Mouse (Mus musculus) embryonic facial prominence, embryonic 11.5 days (tissue): ENCODE data around the gene Nup107. TPM values are rescaled to one million over a fixed set of nuclear protein-coding genes. Genes with fewer than 3 reads are reported as not detected.

ENCODE experiments used
- ATAC-seq: fragments of 200-750 bp; cut with Nextera tagmentation; replicated peaks from 2 replicates; pipeline ENCODE4 v1.8.0; 2017; ENCODE audit warnings: low read depth; ENCODE audit not compliant: insufficient number of reproducible peaks, low FRiP score, low TSS enrichment
- DNase-seq: peaks from one replicate; pipeline ENCODE4 v3.0.0-alpha.2; 2015; ENCODE audit warnings: low spot score
- H3K27ac ChIP-seq: fragments of 300-500 bp; sonication (generic); replicated peaks from 2 replicates; pipeline ENCODE4 v1.5.1; 2014; ENCODE audit warnings: mild to moderate bottlenecking, low read depth, low read length, control low read depth
- H3K27me3 ChIP-seq: fragments of 300-500 bp; sonication (generic); 2 replicates; pipeline ENCODE4 v1.6.1; 2014; ENCODE audit warnings: mild to moderate bottlenecking, low read length, moderate library complexity, mixed read lengths; ENCODE audit not compliant: control insufficient read depth, insufficient read depth
- H3K36me3 ChIP-seq: fragments of 300-500 bp; sonication (generic); replicated peaks from 2 replicates; pipeline ENCODE4 v1.6.1; 2014; ENCODE audit warnings: low read depth, mild to moderate bottlenecking, low read length, moderate library complexity, mixed read lengths; ENCODE audit not compliant: control insufficient read depth, insufficient read depth
- H3K4me1 ChIP-seq: fragments of 300-500 bp; sonication (generic); 2 replicates; pipeline ENCODE4 v1.6.1; 2014; ENCODE audit warnings: low read length, mixed read lengths; ENCODE audit not compliant: control insufficient read depth, insufficient read depth
- H3K4me2 ChIP-seq: fragments of 300-500 bp; sonication (generic); 2 replicates; pipeline ENCODE4 v1.6.1; 2014; ENCODE audit warnings: low read depth, mild to moderate bottlenecking, control low read depth, low read length, moderate library complexity
- H3K4me3 ChIP-seq: fragments of 300-500 bp; sonication (generic); 2 replicates; pipeline ENCODE4 v1.5.1; 2014; ENCODE audit warnings: low read depth, low read length, control low read depth
- H3K9ac ChIP-seq: fragments of 300-500 bp; sonication (generic); replicated peaks from 2 replicates; pipeline ENCODE4 v1.6.1; 2014; ENCODE audit warnings: mild to moderate bottlenecking, control low read depth, low read length
- H3K9me3 ChIP-seq: fragments of 300-500 bp; sonication (generic); replicated peaks from 2 replicates; pipeline ENCODE4 v1.6.1; 2016; ENCODE audit warnings: mild to moderate bottlenecking, low read length, inconsistent platforms, mixed read lengths; ENCODE audit not compliant: control insufficient read depth
- WGBS: fragments of 180-500 bp; shearing (Covaris S2); extraction: QIAGEN DNeasy Blood & Tissue Kit; methylation state at CpG from one replicate; pipeline ENCODE4 v1.1.7; 2014; 5-methylcytosine and 5-hydroxymethylcytosine counted together
- polyA plus RNA-seq: library from polyadenylated mRNA; unstranded; fragments of >200 nt; fragmentation: Nextera tagmentation; extraction: Ambion mirVana; gene quantifications from 2 replicates; pipeline ENCODE4 v1.2.1, GENCODE M21; 2014

Gene Nup107
- polyA plus RNA-seq, 1 experiment from 2014 or later: 122 TPM

DNA sequence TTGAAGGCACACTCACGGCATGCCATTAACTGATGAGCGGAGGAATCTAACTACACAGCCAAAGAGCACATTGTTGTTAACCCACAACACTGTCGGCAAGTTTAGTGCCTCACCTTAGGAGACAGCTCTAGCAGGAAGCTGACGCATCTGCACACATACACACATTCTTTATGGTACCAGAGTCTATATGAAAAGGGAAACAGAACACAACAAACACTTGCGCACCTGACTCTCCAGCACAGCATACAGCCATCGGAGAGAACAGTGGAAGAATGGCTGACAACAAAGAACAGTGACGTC, 24.4 kb downstream of the Nup107 start:
- Histone ChIP-seq H3K4me1 (no peaks in the 10 kb centered on the region), H3K9me3 (no peaks in the 10 kb centered on the region), H3K9ac (no peak overlapping the region), H3K27ac (no peak overlapping the region), H3K36me3 (peaks cover 16% of the 10 kb centered on the region), H3K4me3 (no peak overlapping the region), H3K27me3 (no peaks in the 10 kb centered on the region), H3K4me2 (no peak overlapping the region)
- DNase-seq: no peak
- ATAC-seq: no peak
- WGBS: 84% methylated on average over 7 of the region's 7 CpGs

- H3K27me3 ChIP-seq: no peaks in the 10 kb centered on the region
- no peaks in the 10 kb centered on the region for H3K9me3 ChIP-seq
- no peak overlapping the region for H3K4me3 ChIP-seq
- H3K4me2 ChIP-seq: no peak overlapping the region
- H3K4me1 ChIP-seq: no peaks in the 10 kb centered on the region
- 90% methylated on average over 10 of the region's 10 CpGs for WGBS
- no peak overlapping the region for H3K9ac ChIP-seq
- H3K27ac ChIP-seq: no peak overlapping the region
- peaks cover 16% of the 10 kb centered on the region for H3K36me3 ChIP-seq
- DNase-seq: no peak
- no peak for ATAC-seq
These were observed 25.0 kb downstream of the Nup107 start for GRCm38 (mm10) chr10:117767286-117768140.

DNA sequence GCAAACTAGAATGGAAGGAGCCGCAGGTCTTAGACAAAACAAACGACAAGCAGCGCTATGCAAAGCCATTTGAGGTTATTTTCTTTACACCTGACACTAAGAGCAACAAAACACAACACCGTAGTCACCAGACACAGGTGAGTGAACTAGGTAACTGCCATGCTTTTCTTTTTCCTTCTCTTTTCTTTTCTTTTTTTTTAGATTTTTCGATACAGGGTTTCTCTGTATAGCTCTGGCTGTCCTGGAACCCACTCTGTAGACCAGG, 25.7 kb downstream of the Nup107 start:
- DNase-seq (no peak), ATAC-seq (no peak)
- H3K27ac ChIP-seq: no peak overlapping the region
- H3K9me3 ChIP-seq: no peaks in the 10 kb centered on the region
- H3K36me3 ChIP-seq: peaks cover 16% of the 10 kb centered on the region
- H3K27me3 ChIP-seq: no peaks in the 10 kb centered on the region
- H3K9ac ChIP-seq: no peak overlapping the region
- no peak overlapping the region for H3K4me2 ChIP-seq
- H3K4me1 ChIP-seq: no peaks in the 10 kb centered on the region
- no peak overlapping the region for H3K4me3 ChIP-seq
- 96% methylated on average over 5 of the region's 5 CpGs for WGBS

DNA sequence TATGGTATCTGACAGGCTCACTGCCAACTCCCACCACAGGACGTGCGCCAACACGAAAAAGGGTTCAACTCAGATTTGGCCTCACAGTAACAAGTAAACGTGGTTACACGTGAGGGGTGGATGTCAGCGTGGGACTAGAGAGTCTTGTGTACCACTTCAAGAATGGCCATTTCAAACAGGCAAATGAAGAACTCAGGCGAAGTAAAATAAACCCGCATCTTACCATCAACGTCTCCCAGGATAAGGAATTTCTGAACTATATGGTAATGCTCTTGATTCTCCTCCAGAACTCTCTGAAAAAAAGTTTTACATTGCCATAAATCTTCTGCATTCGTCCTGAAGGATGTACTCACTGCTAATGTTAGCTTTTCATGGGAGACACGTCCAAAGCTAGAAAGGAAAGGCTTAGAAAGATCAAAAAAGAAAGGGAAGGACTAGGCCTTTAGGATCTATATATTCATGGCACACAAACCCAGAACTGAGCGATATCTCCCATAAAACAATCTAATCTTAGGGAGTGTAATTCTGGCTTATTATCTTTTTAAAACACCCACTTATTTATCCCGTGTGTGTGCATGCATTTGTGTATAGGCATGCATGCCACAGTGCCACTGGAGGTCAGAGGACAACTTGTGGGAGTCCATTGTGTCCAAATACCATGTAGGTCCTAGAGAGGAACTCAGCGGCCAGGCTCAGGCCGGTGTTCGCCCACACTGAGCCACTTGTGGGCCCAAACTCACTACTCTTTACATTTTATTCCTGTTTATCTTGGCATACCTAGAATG, 26.2 kb downstream of the Nup107 start:
- H3K4me2 ChIP-seq: no peak overlapping the region
- no peak overlapping the region for H3K27ac ChIP-seq
- no peaks in the 10 kb centered on the region for H3K27me3 ChIP-seq
- DNase-seq (no peak), ATAC-seq (no peak)
- no peak overlapping the region for H3K9ac ChIP-seq
- peaks cover 20% of the 10 kb centered on the region for H3K36me3 ChIP-seq
- no peaks in the 10 kb centered on the region for H3K4me1 ChIP-seq
- 91% methylated on average over 16 of the region's 16 CpGs for WGBS
- no peaks in the 10 kb centered on the region for H3K9me3 ChIP-seq
- no peak overlapping the region for H3K4me3 ChIP-seq

DNA sequence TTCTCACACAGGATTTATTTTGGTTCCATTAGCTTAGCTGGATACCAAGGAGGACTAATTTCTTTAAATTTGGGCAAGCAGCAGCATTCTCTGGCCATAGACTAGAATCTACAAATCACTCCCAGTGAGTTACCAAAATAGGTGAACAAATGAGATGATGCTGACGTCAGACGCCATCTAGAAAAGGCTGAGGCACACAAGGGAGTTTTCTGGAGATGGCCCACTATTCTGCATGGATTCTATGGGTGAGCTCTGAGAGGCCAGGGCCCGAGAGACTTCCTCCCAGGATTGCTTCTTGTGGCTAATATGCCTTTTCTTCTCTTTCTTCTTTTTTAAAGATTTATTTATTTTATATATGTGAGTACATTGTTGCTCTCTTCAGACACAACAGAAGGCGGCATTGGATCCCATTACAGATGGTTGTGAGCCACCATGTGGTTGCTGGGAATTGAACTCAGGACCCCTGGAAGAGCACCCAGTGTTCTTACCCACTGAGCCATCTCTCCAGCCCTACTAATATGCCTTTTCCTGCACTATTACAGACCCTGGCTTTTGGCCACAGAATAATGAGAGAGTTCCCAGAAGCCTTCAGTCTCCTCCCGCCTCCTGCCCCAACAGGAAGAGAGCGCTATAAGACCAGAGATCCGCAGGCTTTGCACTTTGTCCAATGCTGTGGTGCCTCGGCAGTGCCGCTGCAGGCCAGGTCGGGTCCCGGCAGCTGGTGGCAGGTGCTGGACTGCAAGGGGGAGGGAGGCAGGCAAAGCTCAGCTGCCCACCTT, 27.2 kb downstream of the Nup107 start:
- Histone ChIP-seq H3K9ac (no peak overlapping the region), H3K4me1 (no peaks in the 10 kb centered on the region), H3K27me3 (no peaks in the 10 kb centered on the region), H3K4me2 (no peak overlapping the region), H3K27ac (no peak overlapping the region), H3K4me3 (no peak overlapping the region), H3K9me3 (no peaks in the 10 kb centered on the region), H3K36me3 (peaks cover 25% of the 10 kb centered on the region)
- ATAC-seq: no peak
- DNase-seq: no peak
- WGBS: 91% methylated on average over 11 of the region's 11 CpGs

- peaks cover 25% of the 10 kb centered on the region for H3K36me3 ChIP-seq
- no peak overlapping the region for H3K27ac ChIP-seq
- ATAC-seq (no peak), DNase-seq (no peak)
- no peak overlapping the region for H3K9ac ChIP-seq
- H3K27me3 ChIP-seq: no peaks in the 10 kb centered on the region
- H3K4me2 ChIP-seq: no peak overlapping the region
- 93% methylated on average over 6 of the region's 6 CpGs for WGBS
- no peaks in the 10 kb centered on the region for H3K4me1 ChIP-seq
- H3K9me3 ChIP-seq: no peaks in the 10 kb centered on the region
- H3K4me3 ChIP-seq: no peak overlapping the region
These were observed 27.9 kb downstream of the Nup107 start for GRCm38 (mm10) chr10:117764598-117764997.

- Histone ChIP-seq H3K27ac (no peak overlapping the region), H3K4me2 (no peak overlapping the region), H3K27me3 (no peaks in the 10 kb centered on the region), H3K9me3 (no peaks in the 10 kb centered on the region), H3K9ac (no peak overlapping the region), H3K36me3 (peaks cover 25% of the 10 kb centered on the region), H3K4me3 (no peak overlapping the region), H3K4me1 (no peaks in the 10 kb centered on the region)
- DNase-seq: no peak
- WGBS: 96% methylated on average over 16 of the region's 16 CpGs
- ATAC-seq: no peak
These were observed 28.8 kb downstream of the Nup107 start for GRCm38 (mm10) chr10:117763588-117764190.
